Mouse (Mus musculus) embryonic fibroblast, embryonic 13.5 days (primary cell): ENCODE measurements around the gene Fam45a. TPM values are rescaled to one million over a fixed set of nuclear protein-coding genes. Genes with fewer than 3 reads are reported as not detected.

Experiments
- H3K27ac ChIP-seq: 2 replicates; pipeline ENCODE4 v1.5.1; 2012; ENCODE audit warnings: low read length, control low read depth, inconsistent platforms; ENCODE audit not compliant: insufficient read depth
- H3K4me1 ChIP-seq: 2 replicates; pipeline ENCODE4 v1.6.1; 2011; ENCODE audit warnings: low read length; ENCODE audit not compliant: control insufficient read depth, insufficient read depth
- H3K4me3 ChIP-seq: 2 replicates; pipeline ENCODE4 v1.5.1; 2011; ENCODE audit warnings: mild to moderate bottlenecking, control low read depth, low read length; ENCODE audit not compliant: insufficient read depth
- CTCF ChIP-seq: IDR thresholded peaks from 2 replicates; pipeline ENCODE4 v1.5.1; 2011; ENCODE audit warnings: mild to moderate bottlenecking, control low read depth, low read length, moderate library complexity, borderline replicate concordance; ENCODE audit not compliant: insufficient read depth
- POLR2A ChIP-seq: IDR thresholded peaks from 2 replicates; pipeline ENCODE4 v1.6.1; 2011; ENCODE audit warnings: low read depth, mild to moderate bottlenecking, control low read depth, low read length, moderate library complexity
- polyA plus RNA-seq: library from polyadenylated mRNA; stranded (reverse); fragments of >200 nt; gene quantifications from 2 replicates; pipeline ENCODE4 v1.2.4, GENCODE M21; 2011; ENCODE audit warnings: low read depth; ENCODE audit not compliant: missing spikeins, insufficient read length

The Fam45a gene
- polyA plus RNA-seq, 1 experiment = 55.9 TPM

- no peak overlapping the region for H3K27ac ChIP-seq
- H3K4me3 ChIP-seq = no peak overlapping the region
- TF ChIP-seq POLR2A = no peak
- TF ChIP-seq CTCF = no peak
- no peaks in the 10 kb centered on the region for H3K4me1 ChIP-seq
Measured at GRCm38 (mm10) chr19:60883129-60883528, 71.7 kb downstream of the Fam45a start.

Other genes starting within 250 kb of the Fam45a start
- gene Cacul1, start 230.6 kb upstream of the Fam45a start, polyA plus RNA-seq = 48.8 and 52.6 TPM in 2 replicates
- gene Nanos1, start 55.6 kb upstream of the Fam45a start, polyA plus RNA-seq = 3.5 and 4.1 TPM in 2 replicates
- gene Eif3a, start 20.9 kb upstream of the Fam45a start, polyA plus RNA-seq = 303 and 321 TPM in 2 replicates
- gene Sfxn4, start 49.9 kb downstream of the Fam45a start, polyA plus RNA-seq = 3.1 and 6.2 TPM in 2 replicates
- 109 and 114 TPM in 2 replicates for gene Prdx3, start 63.0 kb downstream of the Fam45a start, polyA plus RNA-seq
- 10.8 and 11.9 TPM in 2 replicates for gene Grk5, start 78.2 kb downstream of the Fam45a start, polyA plus RNA-seq